Mouse (Mus musculus) midbrain, embryonic 10.5 days (tissue): ENCODE results near the gene Chpt1. TPM values are rescaled to one million over a fixed set of nuclear protein-coding genes. Genes with fewer than 3 reads are reported as not detected.

ENCODE experiments used
- DNase-seq: peaks from one replicate; pipeline ENCODE4 v3.0.0-alpha.2; 2017; ENCODE audit warnings: low spot score
- H3K27ac ChIP-seq: fragments of 300-500 bp; sonication (generic); replicated peaks from 2 replicates; pipeline ENCODE4 v1.5.1; 2016; ENCODE audit warnings: mild to moderate bottlenecking
- H3K27me3 ChIP-seq: fragments of 300-500 bp; sonication (generic); 2 replicates; pipeline ENCODE4 v1.6.1; 2016; ENCODE audit warnings: low read depth, mild to moderate bottlenecking; ENCODE audit not compliant: poor library complexity, severe bottlenecking
- H3K36me3 ChIP-seq: fragments of 300-500 bp; sonication (generic); 2 replicates; pipeline ENCODE4 v1.6.1; 2016; ENCODE audit warnings: mild to moderate bottlenecking, moderate library complexity
- H3K4me1 ChIP-seq: fragments of 300-500 bp; sonication (generic); 2 replicates; pipeline ENCODE4 v1.6.1; 2016
- H3K4me3 ChIP-seq: fragments of 300-500 bp; sonication (generic); 2 replicates; pipeline ENCODE4 v1.5.1; 2016; ENCODE audit warnings: mild to moderate bottlenecking, moderate library complexity
- H3K9me3 ChIP-seq: fragments of 300-500 bp; sonication (generic); replicated peaks from 2 replicates; pipeline ENCODE4 v1.6.1; 2016; ENCODE audit warnings: mild to moderate bottlenecking
- WGBS: fragments of 180-500 bp; shearing (Covaris S2); methylation state at CpG from one replicate; pipeline ENCODE4 v1.1.7; 2016; 5-methylcytosine and 5-hydroxymethylcytosine counted together
- polyA plus RNA-seq: library from polyadenylated mRNA; unstranded; fragments of >200 nt; fragmentation: Nextera tagmentation; extraction: Ambion mirVana; gene quantifications from 2 replicates; pipeline ENCODE4 v1.2.1, GENCODE M21; 2016

The Chpt1 gene
- polyA plus RNA-seq, 1 experiment from 2014 or later: 9.3 TPM

DNA sequence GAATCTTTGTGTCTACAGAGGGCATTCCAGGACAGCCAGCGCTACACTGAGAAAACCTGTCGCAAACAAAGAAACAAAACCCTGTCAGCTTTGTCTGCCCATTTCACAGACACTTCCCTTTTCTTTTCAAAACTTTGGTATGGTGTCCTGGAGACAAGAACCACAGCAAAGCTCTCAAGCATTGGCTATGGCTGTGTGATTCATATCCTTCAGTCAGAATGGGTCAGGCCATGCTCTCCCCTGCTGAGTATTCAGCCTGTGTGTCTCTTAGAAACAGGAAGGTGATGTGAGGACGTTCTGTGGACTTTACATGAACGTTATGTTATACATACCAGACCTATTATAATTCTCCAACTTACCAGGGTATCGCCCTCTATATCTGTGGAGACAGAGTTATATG is 86.2 kb downstream of the Chpt1 start:
- Histone ChIP-seq H3K27me3 (no peaks in the 10 kb centered on the region), H3K4me1 (no peaks in the 10 kb centered on the region), H3K36me3 (peaks cover 14% of the 10 kb centered on the region), H3K27ac (no peak overlapping the region), H3K9me3 (no peaks in the 10 kb centered on the region), H3K4me3 (no peak overlapping the region)
- DNase-seq: no peak
- WGBS: 91% methylated on average over 5 of the region's 5 CpGs

DNA sequence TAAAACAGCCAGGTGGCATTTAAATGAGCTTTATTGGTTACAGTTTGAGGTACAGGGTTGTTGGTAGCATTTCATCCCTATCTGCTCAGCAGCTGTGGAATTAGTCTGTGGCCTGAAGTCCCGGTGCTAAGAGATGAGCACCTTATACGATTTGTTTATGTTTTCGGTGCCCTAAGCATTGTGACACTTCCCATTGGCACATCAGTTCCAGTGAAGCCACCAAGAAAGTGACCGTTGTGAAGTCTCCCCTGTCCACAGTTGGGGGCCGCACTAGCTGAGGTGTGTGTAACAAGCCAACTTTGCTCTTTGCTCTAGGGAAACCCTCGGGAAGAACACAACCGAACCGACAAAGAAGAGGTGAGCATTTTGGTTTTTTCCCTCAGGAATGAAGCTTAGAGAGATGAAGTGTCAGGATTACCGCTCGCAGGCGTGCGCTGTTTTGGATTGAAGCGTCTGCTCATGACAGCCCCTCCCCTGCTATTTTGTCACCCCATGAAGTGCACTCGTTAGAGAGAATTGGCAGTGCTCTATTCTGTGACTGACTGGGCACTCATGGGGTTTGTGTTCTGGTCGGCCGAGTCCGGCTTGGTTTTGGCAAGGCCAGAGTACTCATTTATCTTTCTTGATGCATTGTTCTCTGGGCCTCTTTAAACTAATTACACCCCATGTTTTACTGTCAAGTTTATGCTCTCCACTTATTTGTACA is 91.4 kb downstream of the Chpt1 start:
- 87% methylated on average over 17 of the region's 17 CpGs for WGBS
- Histone ChIP-seq H3K9me3 (no peaks in the 10 kb centered on the region), H3K27me3 (no peaks in the 10 kb centered on the region), H3K36me3 (0 out of 2 replicates have a peak, but pooled peaks cover 4% of the 10 kb centered on the region), H3K4me1 (no peaks in the 10 kb centered on the region), H3K4me3 (no peak overlapping the region), H3K27ac (no peak overlapping the region)
- no peak for DNase-seq

DNA sequence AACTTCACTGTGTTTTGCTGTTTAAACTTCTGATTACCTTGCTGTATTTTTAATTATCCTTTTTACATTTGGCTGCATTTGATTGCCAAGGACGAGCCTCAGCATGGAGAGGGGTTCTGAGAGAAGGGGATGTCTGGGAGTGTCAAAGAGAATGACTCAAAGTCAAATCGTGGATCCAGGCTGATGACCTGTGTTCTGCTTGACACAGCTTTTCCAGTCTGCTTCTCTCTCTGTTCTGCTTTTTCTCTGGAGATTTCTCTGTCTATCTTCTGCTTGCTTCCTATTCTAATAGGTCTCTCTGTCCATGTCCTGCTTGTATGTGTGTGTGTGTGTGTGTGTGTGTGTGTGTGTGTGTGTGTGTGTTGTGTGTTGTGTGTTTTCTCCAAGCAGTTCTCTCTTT is 94.1 kb downstream of the Chpt1 start:
- Histone ChIP-seq H3K27me3 (no peaks in the 10 kb centered on the region), H3K4me3 (no peak overlapping the region), H3K4me1 (no peaks in the 10 kb centered on the region), H3K9me3 (no peaks in the 10 kb centered on the region), H3K27ac (no peak overlapping the region), H3K36me3 (no peaks in the 10 kb centered on the region)
- DNase-seq: no peak
- 74% methylated on average over 2 of the region's 2 CpGs for WGBS

DNA sequence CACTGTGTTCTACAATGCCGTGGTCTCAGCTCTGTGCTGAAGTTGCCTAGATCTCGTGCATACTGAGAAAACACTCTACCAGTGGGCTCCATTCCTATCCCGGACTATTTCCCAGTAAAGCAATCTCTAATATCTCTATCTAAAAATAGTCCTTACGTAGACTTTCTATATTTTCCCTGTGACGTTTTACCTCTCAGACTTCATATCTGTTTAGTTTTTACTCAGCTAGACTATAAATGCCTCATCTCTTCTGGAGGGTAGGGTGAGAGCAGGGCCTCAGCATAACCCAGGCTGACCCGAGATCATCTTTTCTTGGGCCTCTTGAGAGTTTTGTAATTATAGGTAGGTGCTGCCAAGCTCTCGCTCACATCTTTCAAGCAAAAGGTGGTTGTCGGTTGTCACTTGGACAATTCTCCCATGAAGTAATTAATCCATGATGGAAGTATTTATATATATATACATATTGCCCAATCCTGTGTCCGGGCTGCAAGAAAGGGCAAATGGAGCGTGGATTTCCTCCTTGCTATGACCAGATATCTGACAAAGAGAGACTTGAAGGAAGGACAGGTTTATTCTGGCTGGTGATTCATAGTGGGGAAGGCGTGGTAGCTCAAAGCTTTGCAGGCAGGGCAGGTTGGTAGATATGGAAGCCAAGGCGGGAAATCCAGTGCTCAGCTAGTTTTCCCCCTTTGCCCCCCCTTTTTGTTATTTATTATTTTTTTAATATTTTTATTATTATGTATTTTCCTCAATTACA is 95.8 kb downstream of the Chpt1 start:
- no peak for DNase-seq
- Histone ChIP-seq H3K9me3 (no peaks in the 10 kb centered on the region), H3K36me3 (no peaks in the 10 kb centered on the region), H3K27me3 (no peaks in the 10 kb centered on the region), H3K4me3 (no peak overlapping the region), H3K27ac (no peak overlapping the region), H3K4me1 (no peaks in the 10 kb centered on the region)
- 93% methylated on average over 12 of the region's 12 CpGs for WGBS

DNA sequence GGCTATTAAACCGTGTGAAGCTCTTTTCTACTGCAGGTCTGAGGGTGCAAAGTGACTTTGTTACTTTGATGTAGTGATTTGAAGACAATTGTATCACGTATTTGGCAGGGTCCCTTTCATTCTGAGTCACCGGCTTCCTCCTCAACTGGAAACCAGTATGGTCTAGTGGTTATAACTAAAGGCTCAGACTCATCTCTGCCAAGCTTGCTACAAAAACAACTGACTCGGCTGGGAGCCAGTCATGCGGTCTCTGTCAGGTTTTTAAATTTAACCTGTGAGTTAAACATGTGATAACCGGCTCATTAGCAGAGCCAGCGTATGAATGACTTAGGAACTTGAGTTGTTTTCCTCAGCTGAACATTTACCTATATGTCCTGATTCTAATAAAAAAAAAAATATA is 98.1 kb downstream of the Chpt1 start:
- no peaks in the 10 kb centered on the region for H3K27me3 ChIP-seq
- no peak overlapping the region for H3K27ac ChIP-seq
- H3K36me3 ChIP-seq: peaks cover 14% of the 10 kb centered on the region
- no peaks in the 10 kb centered on the region for H3K9me3 ChIP-seq
- H3K4me1 ChIP-seq: no peaks in the 10 kb centered on the region
- 89% methylated on average over 7 of the region's 7 CpGs for WGBS
- H3K4me3 ChIP-seq: no peak overlapping the region
- DNase-seq: no peak

DNA sequence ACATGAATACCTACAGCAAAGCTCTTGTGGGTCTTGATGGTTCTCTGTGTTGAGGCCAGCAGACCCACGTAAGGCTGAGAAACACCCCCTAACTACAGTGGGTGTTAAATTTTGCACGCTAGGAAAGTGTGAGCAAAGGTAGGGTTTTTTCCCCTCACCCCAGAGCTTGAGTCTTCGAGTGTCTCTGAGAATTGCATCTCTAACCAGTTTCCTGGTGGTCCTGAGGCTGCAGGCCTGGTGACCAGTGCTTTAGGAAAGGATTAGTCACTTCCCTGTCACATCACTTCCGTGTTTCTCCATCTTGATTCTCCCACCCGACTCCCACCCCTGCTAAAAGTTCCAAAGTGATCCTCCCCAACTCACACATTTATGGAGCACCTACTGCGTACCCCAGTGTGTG is 99.7 kb downstream of the Chpt1 start:
- DNase-seq: no peak
- WGBS: 89% methylated on average over 6 of the region's 6 CpGs
- no peaks in the 10 kb centered on the region for H3K4me1 ChIP-seq
- H3K4me3 ChIP-seq: no peak overlapping the region
- no peak overlapping the region for H3K27ac ChIP-seq
- no peaks in the 10 kb centered on the region for H3K27me3 ChIP-seq
- no peaks in the 10 kb centered on the region for H3K9me3 ChIP-seq
- H3K36me3 ChIP-seq: peaks cover 14% of the 10 kb centered on the region

DNA sequence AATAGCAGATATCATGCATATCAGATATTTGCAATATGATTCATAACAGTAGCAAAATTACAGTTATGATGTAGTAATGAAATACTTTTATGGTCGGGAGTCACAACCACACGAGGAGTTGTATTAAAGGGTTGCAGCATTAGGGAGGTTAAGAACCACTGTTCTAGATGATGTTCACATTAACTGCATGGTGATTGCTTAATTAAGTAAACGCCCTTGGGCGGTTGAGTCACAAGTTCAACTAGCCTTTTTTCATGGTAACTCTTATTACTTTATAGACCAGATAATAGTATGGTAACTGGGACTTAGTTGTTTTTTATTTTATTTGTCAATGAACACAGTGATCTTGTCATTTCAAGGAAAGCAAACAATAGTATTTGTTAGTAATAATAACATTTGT is 100.9 kb downstream of the Chpt1 start:
- no peak for DNase-seq
- no peaks in the 10 kb centered on the region for H3K9me3 ChIP-seq
- H3K4me3 ChIP-seq: no peak overlapping the region
- no peak overlapping the region for H3K27ac ChIP-seq
- peaks cover 14% of the 10 kb centered on the region for H3K36me3 ChIP-seq
- 89% methylated on average over 4 of the region's 4 CpGs for WGBS
- H3K4me1 ChIP-seq: no peaks in the 10 kb centered on the region
- H3K27me3 ChIP-seq: no peaks in the 10 kb centered on the region

Other genes starting within 250 kb of the Chpt1 start
- 0.28 and 0.43 TPM in 2 replicates for gene Dram1, start 125.0 kb downstream of the Chpt1 start, polyA plus RNA-seq
- 6.7 and 7.9 TPM in 2 replicates for gene Gnptab, start 124.9 kb downstream of the Chpt1 start, polyA plus RNA-seq
- gene Sycp3, start 44.5 kb downstream of the Chpt1 start, polyA plus RNA-seq: 0.17 and 0.19 TPM in 2 replicates
- gene Mybpc1, start 101.1 kb upstream of the Chpt1 start, polyA plus RNA-seq: 1.0 and 1.6 TPM in 2 replicates
- gene Spic, start 180.9 kb upstream of the Chpt1 start, polyA plus RNA-seq: 0.10 TPM in 1 of 2 replicates, not detected in the other
- 158 and 162 TPM in 2 replicates for gene Arl1, start 226.8 kb upstream of the Chpt1 start, polyA plus RNA-seq